Mouse (Mus musculus) right cerebral cortex, postnatal 4 days (tissue): ENCODE data around the gene Zfp472.
"Not testable (repeated sequence)": the region's sequence is repeated elsewhere in the genome, so short reads cannot be mapped to it uniquely, and the experiment has no call there.

Experiments
- DNase-seq: peaks from one replicate; pipeline ENCODE4 v3.0.0-alpha.2; 2022

Gene Zfp472

DNA sequence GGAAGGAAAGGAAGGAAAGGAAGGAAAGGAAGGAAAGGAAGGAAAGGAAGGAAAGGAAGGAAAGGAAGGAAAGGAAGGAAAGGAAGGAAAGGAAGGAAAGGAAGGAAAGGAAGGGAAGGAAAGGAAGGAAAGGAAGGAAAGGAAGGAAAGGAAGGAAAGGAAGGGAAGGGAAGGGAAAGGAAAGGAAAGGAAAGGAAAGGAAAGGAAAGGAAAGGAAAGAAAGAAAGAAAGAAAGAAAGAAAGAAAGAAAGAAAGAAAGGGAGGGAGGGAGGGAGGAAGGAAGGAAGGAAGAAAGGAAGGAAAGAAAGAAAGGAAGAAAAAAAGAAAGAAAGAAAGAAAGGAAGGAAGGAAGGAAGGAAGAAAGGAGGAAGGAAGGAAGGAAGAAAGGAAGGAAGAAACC is 54.8 kb downstream of the Zfp472 start:
- DNase-seq: not testable (repeated sequence)
